Comparison of ENCODE assay signal across 22 mouse cellular contexts in the genomic region with DNA sequence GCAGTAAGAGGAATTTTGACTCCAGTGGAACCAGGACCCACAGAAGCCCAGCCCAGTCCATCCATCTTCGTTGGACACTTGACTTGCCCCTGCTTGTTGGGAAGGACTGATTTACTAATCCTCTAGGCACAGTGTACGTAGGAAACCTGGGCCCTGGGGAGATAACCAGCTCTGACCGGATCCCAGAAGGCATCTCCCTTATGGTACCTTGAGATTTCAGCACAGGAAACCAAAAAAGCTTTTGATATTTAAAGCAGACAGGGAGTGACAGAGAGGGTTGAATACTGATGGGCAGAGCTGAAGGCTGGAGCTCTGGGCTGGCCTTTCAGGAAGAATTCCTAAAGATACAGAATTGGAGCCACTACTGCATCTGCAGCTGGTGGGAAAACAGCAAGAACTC. TPM values are rescaled to one million over a fixed set of nuclear protein-coding genes. Genes with fewer than 3 reads are reported as not detected.
DNase-seq lines count a peak whose midpoint lies in the region; ATAC-seq and TF ChIP-seq lines count a peak whose summit lies in the region.
"Had no signal": no experiment of that assay in that cellular context is flagged by ENCODE, and none has a peak within 500 bp of the region (broad histone marks: within the 10 kb centered on the region; RNA-seq: fewer than 3 reads in every experiment).

No protein-coding gene starts in this region.

- no peak for DNase-seq in forebrain, postnatal 0 days
- DNase-seq in midbrain, embryonic 14.5 days = no peak
- no peak for DNase-seq in midbrain, embryonic 11.5 days (ENCODE audit: low spot score, missing footprints)
- DNase-seq in ES-E14 (ENCODE audit: low read depth, low spot score) = peak; percentile 33
- DNase-seq in layer of hippocampus, adult 9-11 months = no peak
- no peak for DNase-seq in adrenal gland, postnatal 10 days
- DNase-seq: adrenal gland, adult 8-10 months; cerebellum, adult 11 months; cerebellum, adult 8-10 months; gastrocnemius, postnatal 10 days; heart, adult 18-20 months; heart, postnatal 10 days had no signal

- no peaks in the 10 kb centered on the region for H3K9me3 ChIP-seq in forebrain, embryonic 12.5 days
- H3K9me3 ChIP-seq in forebrain, postnatal 0 days (ENCODE audit: low read length) = no peaks in the 10 kb centered on the region
- no peaks in the 10 kb centered on the region for H3K9me3 ChIP-seq in midbrain, embryonic 14.5 days (ENCODE audit: control insufficient read depth, low read length)
- no peaks in the 10 kb centered on the region for H3K9me3 ChIP-seq in midbrain, embryonic 11.5 days (ENCODE audit: control insufficient read depth, low read length)
- no peaks in the 10 kb centered on the region for H3K9me3 ChIP-seq in ES-E14 (ENCODE audit: control insufficient read depth, insufficient read depth, low read depth, low read length)
- H3K9me3 ChIP-seq in forebrain, embryonic 16.5 days (ENCODE audit: control insufficient read depth, low read length) = no peaks in the 10 kb centered on the region
- H3K9me3 ChIP-seq: embryonic facial prominence, embryonic 13.5 days; heart, embryonic 10.5 days; hindbrain, embryonic 12.5 days had no signal

- no peak for ATAC-seq in forebrain, embryonic 12.5 days (ENCODE audit: low FRiP score)
- no peak for ATAC-seq in forebrain, postnatal 0 days
- ATAC-seq in midbrain, embryonic 14.5 days (ENCODE audit: low FRiP score, low TSS enrichment) = no peak
- no peak for ATAC-seq in midbrain, embryonic 11.5 days (ENCODE audit: low FRiP score)
- ATAC-seq in forebrain, embryonic 16.5 days = peak; percentile 23; the same call in 1 of the 2 replicates
- ATAC-seq: hindbrain, embryonic 16.5 days; inflammation-experienced regulatory T-cells, adult 6 months; intestine, postnatal 0 days; Patski had no signal

- in situ Hi-C loops in ES-E14 (cut with MboI; ENCODE audit: low sequenced_read_pairs in 2 of 2, unreplicated experiment in 2 of 2) = no loop called here

- H3K36me3 ChIP-seq in forebrain, embryonic 12.5 days (replicated peaks) = no peaks in the 10 kb centered on the region
- H3K36me3 ChIP-seq in forebrain, postnatal 0 days (ENCODE audit: insufficient read depth) = no peaks in the 10 kb centered on the region
- no peaks in the 10 kb centered on the region for H3K36me3 ChIP-seq in midbrain, embryonic 14.5 days (ENCODE audit: control insufficient read depth, insufficient read depth, low read length)
- H3K36me3 ChIP-seq in midbrain, embryonic 11.5 days (ENCODE audit: control insufficient read depth, insufficient read depth, low read length) = no peaks in the 10 kb centered on the region
- no peaks in the 10 kb centered on the region for H3K36me3 ChIP-seq in ES-E14 (ENCODE audit: control insufficient read depth, insufficient read depth, low read length, poor library complexity, severe bottlenecking)
- H3K36me3 ChIP-seq in forebrain, embryonic 16.5 days (ENCODE audit: control insufficient read depth, insufficient read depth) = no peaks in the 10 kb centered on the region
- H3K36me3 ChIP-seq: embryonic facial prominence, embryonic 13.5 days; heart, embryonic 10.5 days; hindbrain, embryonic 12.5 days had no signal

- H3K4me3 ChIP-seq in forebrain, embryonic 12.5 days (replicated peaks) = no peak overlapping the region
- no peak overlapping the region for H3K4me3 ChIP-seq in forebrain, postnatal 0 days (ENCODE audit: low read depth, low read length)
- H3K4me3 ChIP-seq in midbrain, embryonic 14.5 days (replicated peaks; ENCODE audit: low read depth, low read length) = no peak overlapping the region
- no peak overlapping the region for H3K4me3 ChIP-seq in midbrain, embryonic 11.5 days (ENCODE audit: low read depth, low read length)
- H3K4me3 ChIP-seq in ES-E14 (ENCODE audit: insufficient read depth in 1 of 2, low read depth in 1 of 2, low read length in 2 of 2, poor library complexity in 1 of 2, severe bottlenecking in 1 of 2) = no peak overlapping the region
- no peak overlapping the region for H3K4me3 ChIP-seq in forebrain, embryonic 16.5 days (replicated peaks; ENCODE audit: low read length)
- H3K4me3 ChIP-seq: embryonic facial prominence, embryonic 13.5 days; heart, embryonic 10.5 days; hindbrain, embryonic 12.5 days had no signal

- no peak overlapping the region for H3K4me2 ChIP-seq in forebrain, embryonic 12.5 days
- H3K4me2 ChIP-seq in forebrain, postnatal 0 days (ENCODE audit: low read depth) = no peak overlapping the region
- no peak overlapping the region for H3K4me2 ChIP-seq in midbrain, embryonic 14.5 days (ENCODE audit: low read length)
- no peak overlapping the region for H3K4me2 ChIP-seq in midbrain, embryonic 11.5 days
- H3K4me2 ChIP-seq in forebrain, embryonic 16.5 days (ENCODE audit: low read length) = no peak overlapping the region
- H3K4me2 ChIP-seq: embryonic facial prominence, embryonic 13.5 days; hindbrain, embryonic 12.5 days had no signal

- 0 out of 2 replicates have a peak overlapping the region, but pooled peaks have one; percentile 21 for H3K27ac ChIP-seq in forebrain, embryonic 12.5 days
- no peak overlapping the region for H3K27ac ChIP-seq in forebrain, postnatal 0 days (ENCODE audit: low read depth, low read length)
- peak overlapping the region; percentile 17; the same call in 1 of the 2 replicates for H3K27ac ChIP-seq in midbrain, embryonic 14.5 days (replicated peaks; ENCODE audit: low read depth, low read length)
- H3K27ac ChIP-seq in midbrain, embryonic 11.5 days (ENCODE audit: low read depth, low read length) = no peak overlapping the region
- H3K27ac ChIP-seq in ES-E14 (ENCODE audit: insufficient read depth, low read depth, low read length, poor library complexity, severe bottlenecking) = peak overlapping the region; percentile 45; the same call in 1 of the 2 replicates
- H3K27ac ChIP-seq in forebrain, embryonic 16.5 days (ENCODE audit: low read length) = no peak overlapping the region
- H3K27ac ChIP-seq: embryonic facial prominence, embryonic 13.5 days; heart, embryonic 10.5 days; hindbrain, embryonic 12.5 days had no signal

- no peak overlapping the region for H3K9ac ChIP-seq in forebrain, embryonic 12.5 days
- no peak overlapping the region for H3K9ac ChIP-seq in forebrain, postnatal 0 days
- no peak overlapping the region for H3K9ac ChIP-seq in midbrain, embryonic 14.5 days (replicated peaks; ENCODE audit: low read length)
- no peak overlapping the region for H3K9ac ChIP-seq in midbrain, embryonic 11.5 days (ENCODE audit: low read length)
- peak overlapping the region; percentile 43; the same call in 1 of the 2 replicates for H3K9ac ChIP-seq in ES-E14 (ENCODE audit: insufficient read depth, low read depth, low read length, poor library complexity, severe bottlenecking)
- no peak overlapping the region for H3K9ac ChIP-seq in forebrain, embryonic 16.5 days (replicated peaks; ENCODE audit: low read depth, low read length)
- H3K9ac ChIP-seq: embryonic facial prominence, embryonic 13.5 days; hindbrain, embryonic 12.5 days had no signal

- 67% methylated on average over 3 of the region's 3 CpGs for WGBS in forebrain, embryonic 12.5 days
- 53% methylated on average over 3 of the region's 3 CpGs for WGBS in forebrain, postnatal 0 days
- WGBS in midbrain, embryonic 14.5 days = 61% methylated on average over 3 of the region's 3 CpGs
- WGBS in midbrain, embryonic 11.5 days = 70% methylated on average over 3 of the region's 3 CpGs
- 65% methylated on average over 3 of the region's 3 CpGs for WGBS in forebrain, embryonic 16.5 days

- H3K27me3 ChIP-seq in forebrain, embryonic 12.5 days = peaks cover 4% of the 10 kb centered on the region; the same call in 1 of the 2 replicates
- H3K27me3 ChIP-seq in forebrain, postnatal 0 days (ENCODE audit: insufficient read depth, low read length) = no peaks in the 10 kb centered on the region
- H3K27me3 ChIP-seq in midbrain, embryonic 14.5 days (ENCODE audit: control insufficient read depth, insufficient read depth, low read length) = no peaks in the 10 kb centered on the region
- no peaks in the 10 kb centered on the region for H3K27me3 ChIP-seq in midbrain, embryonic 11.5 days (ENCODE audit: control insufficient read depth, insufficient read depth, low read length)
- H3K27me3 ChIP-seq in forebrain, embryonic 16.5 days (replicated peaks; ENCODE audit: control insufficient read depth, insufficient read depth, low read length) = no peaks in the 10 kb centered on the region
- H3K27me3 ChIP-seq: embryonic facial prominence, embryonic 13.5 days; hindbrain, embryonic 12.5 days had no signal

- TF ChIP-seq CTCF in forebrain, postnatal 0 days (IDR thresholded peaks at IDR 0.05; ENCODE audit: low read depth) = no peak

- no peaks in the 10 kb centered on the region for H3K4me1 ChIP-seq in forebrain, embryonic 12.5 days
- no peaks in the 10 kb centered on the region for H3K4me1 ChIP-seq in forebrain, postnatal 0 days (ENCODE audit: insufficient read depth)
- H3K4me1 ChIP-seq in midbrain, embryonic 14.5 days (ENCODE audit: control insufficient read depth, insufficient read depth, low read length) = no peaks in the 10 kb centered on the region
- no peaks in the 10 kb centered on the region for H3K4me1 ChIP-seq in midbrain, embryonic 11.5 days (ENCODE audit: control insufficient read depth, insufficient read depth, low read length)
- peaks cover 5 to 30% of the 10 kb centered on the region in 2 experiments; a peak in 3 of 4 replicates for H3K4me1 ChIP-seq in ES-E14 (ENCODE audit: control insufficient read depth in 2 of 2, insufficient read depth in 2 of 2, low read length in 2 of 2, poor library complexity in 1 of 2)
- peaks cover 10% of the 10 kb centered on the region for H3K4me1 ChIP-seq in forebrain, embryonic 16.5 days (replicated peaks; ENCODE audit: control insufficient read depth, insufficient read depth, low read length)
- H3K4me1 ChIP-seq: embryonic facial prominence, embryonic 13.5 days; hindbrain, embryonic 12.5 days had no signal

TF ChIP-seq in ES-E14, 5 proteins besides CTCF, POLR2A, EP300 and RAD21:
- TF ChIP-seq HCFC1 (IDR thresholded peaks at IDR 0.05; ENCODE audit: borderline replicate concordance, insufficient read depth, low read length) (no peak), ZNF384 (IDR thresholded peaks at IDR 0.05; ENCODE audit: low read depth, low read length) (no peak)

RNA-seq across cellular contexts. Expression of gene Scube2, which starts 10.1 kb away (rescaled TPM):
- polyA plus RNA-seq in forebrain, embryonic 12.5 days (2016; fragmentation: Nextera tagmentation; extraction: Ambion mirVana) = 1.5 and 1.8 TPM in 2 replicates
- 1.8 TPM in 2 replicates for total RNA-seq in forebrain, postnatal 0 days (2014; rRNA removed)
- polyA plus RNA-seq in forebrain, postnatal 0 days (2015; fragmentation: Nextera tagmentation; extraction: Ambion mirVana) = 0.78 and 1.6 TPM in 2 replicates
- polyA plus RNA-seq in midbrain, embryonic 14.5 days (2014; fragmentation: Nextera tagmentation; extraction: Ambion mirVana) = 2.3 and 2.8 TPM in 2 replicates
- 3.6 and 4.2 TPM in 2 replicates for polyA plus RNA-seq in midbrain, embryonic 11.5 days (2014; fragmentation: Nextera tagmentation; extraction: Ambion mirVana)
- total RNA-seq in ES-E14 (2012; rRNA removed) = 0.58 and 0.89 TPM in 2 replicates
- 0.46 and 0.70 TPM in 2 replicates for polyA plus RNA-seq in forebrain, embryonic 16.5 days (2015; fragmentation: Nextera tagmentation; extraction: Ambion mirVana)
- 1 to 10 TPM in 1 of 2 experiments, under 1 TPM in 1; 0.69 to 1.1 TPM for total RNA-seq in adrenal gland, postnatal 10 days (2021)
- total RNA-seq: common myeloid progenitor, adult 5-6 weeks had no signal
- polyA plus RNA-seq: inflammation-experienced regulatory T-cells, adult 6 months; Patski had no signal

Comparison
In these comparisons a context has a peak if more than half of its experiments do, and no peak if none do; other contexts are left out.
1. H3K27ac ChIP-seq: peak in forebrain, embryonic 12.5 days (single experiment), midbrain, embryonic 14.5 days (single experiment) and ES-E14 (single experiment); none in forebrain, postnatal 0 days (single experiment), midbrain, embryonic 11.5 days (single experiment) and forebrain, embryonic 16.5 days (single experiment).